Mouse (Mus musculus): ENCODE results near the gene Jmjd6.

DNA sequence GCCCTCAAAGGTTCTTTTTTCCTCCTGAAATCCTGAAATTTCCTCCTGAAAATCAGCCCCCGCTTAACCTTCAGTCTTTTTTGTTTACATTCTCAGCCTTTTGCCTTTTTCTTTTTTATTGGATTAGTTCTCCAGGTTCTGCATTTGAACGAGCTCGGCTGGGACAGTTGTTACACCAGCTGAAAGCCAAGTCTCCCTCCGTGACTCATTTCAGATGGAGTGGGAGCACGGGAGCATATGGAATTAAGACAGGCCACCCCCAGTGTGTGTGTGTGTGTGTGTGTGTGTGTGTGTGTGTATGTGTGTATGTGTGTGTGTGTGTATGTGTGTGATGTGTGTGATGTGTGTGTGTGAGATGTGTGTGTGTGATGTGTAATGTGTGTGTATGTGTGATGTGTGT lies 38.2 kb upstream of the Jmjd6 start:
- TF ChIP-seq POLR2A (IDR thresholded peaks at IDR 0.05; ENCODE audit: control insufficient read depth, low read depth, low read length) (no peak), CTCF (IDR thresholded peaks at IDR 0.05; ENCODE audit: control insufficient read depth, insufficient read depth, insufficient replicate concordance, low read depth, low read length) (no peak)

Data from testis, adult 2 months (tissue).